Mouse (Mus musculus): Measurements from ENCODE around the gene Rnf224. TPM values are rescaled to one million over a fixed set of nuclear protein-coding genes. Genes with fewer than 3 reads are reported as not detected.

Gene Rnf224
- total RNA-seq (2023): not detected

GRCm38 (mm10) chr2:25236614-25237013 lies at the start of gene Rnf224:
Rnf224 (minus strand) TSS chr2:25236787.

DNA sequence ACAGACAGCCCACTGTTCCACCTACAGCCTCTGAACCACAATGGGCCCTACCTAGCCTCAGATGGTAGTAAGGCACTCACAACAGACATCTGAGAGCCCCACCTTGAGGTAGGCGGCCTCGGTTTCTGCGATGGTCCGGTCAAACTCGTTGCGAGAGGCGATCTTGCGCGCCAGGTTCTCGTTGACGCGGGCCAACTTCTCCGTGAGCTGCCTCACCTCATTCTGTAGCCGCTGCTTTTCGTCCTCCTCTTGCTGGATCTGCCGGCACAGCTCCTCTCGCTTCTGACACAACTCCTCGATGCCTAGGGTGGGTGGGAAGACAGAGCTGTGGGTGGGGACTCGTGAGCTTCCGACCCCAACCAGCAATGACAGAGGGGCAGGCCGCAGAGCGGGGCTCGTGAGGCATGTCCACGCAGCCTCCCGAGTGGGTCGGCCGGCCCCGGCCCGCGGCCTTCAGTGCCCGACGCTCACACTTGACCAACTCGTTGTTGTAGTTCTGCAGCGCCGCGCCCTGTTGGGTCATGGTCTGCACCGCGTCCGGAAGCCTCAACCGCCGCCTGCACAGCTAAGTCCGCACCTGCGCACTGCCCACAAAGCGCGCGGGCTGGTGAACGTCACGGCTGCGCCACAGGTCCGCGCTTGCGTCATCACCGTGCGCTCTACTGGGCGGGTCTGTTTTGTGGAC lies 35.4 kb upstream of the Rnf224 start, which contains the start of the genes Ssna1 and Anapc2:
Gene Ssna1 (minus strand): TSS at position 612 of the 685 bp plus-strand sequence.
Gene Anapc2 (plus strand): TSS at position 652 of the 685 bp plus-strand sequence.

DNA sequence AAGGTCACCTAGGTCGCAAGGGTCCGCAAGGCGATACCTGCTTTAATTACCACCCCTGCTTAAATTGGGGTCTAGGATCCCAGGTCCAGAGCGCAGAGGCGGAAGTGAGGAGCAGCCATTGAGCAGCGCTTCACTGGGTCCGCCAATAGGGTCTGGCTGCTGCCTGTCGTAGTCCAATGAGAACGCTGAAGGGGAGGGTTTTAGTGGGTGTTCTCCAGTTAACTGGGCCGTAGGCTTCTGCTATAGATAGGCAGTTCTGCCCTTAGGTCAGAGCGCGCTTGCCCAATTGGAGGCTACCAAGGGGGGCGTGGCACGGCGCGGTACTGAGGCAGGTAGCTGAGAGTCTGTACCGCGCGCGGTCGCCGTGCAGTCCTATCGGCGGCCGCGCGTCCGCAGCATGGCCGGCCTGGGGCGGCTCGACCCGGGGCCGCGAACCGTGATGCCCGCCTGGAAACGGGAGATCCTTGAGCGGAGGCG lies 25.7 kb upstream of the Rnf224 start, which contains the start of gene Tprn:
Gene Tprn (plus strand): TSS at position 328 of the 477 bp plus-strand sequence.

DNA sequence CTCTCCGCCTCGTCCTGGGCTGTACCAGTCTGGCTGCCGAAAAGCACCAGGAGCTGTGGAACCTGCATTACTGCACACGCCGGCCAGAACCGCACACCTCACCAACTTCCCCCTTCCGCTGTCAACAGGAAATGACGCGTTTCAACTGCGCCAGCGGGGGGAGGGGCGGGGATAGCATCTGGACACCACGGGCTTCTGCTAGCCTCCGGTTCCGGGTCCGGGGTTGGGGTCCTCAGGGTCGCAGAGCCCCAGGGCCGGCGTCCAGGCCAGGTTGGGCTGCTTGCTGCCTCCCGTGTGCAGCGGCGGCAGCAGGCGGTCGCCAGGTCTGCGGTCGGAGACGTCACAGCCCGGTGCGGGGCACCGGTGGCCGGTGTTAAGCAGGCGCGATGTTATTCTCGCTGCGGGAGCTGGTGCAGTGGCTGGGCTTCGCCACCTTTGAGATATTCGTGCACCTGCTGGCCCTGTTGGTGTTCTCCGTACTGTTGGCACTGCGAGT lies 18.7 kb upstream of the Rnf224 start, which contains the start of gene Tmem203:
Gene Tmem203 (plus strand): TSS at position 156 of the 496 bp plus-strand sequence.

GRCm38 (mm10) chr2:25246183-25247072 lies 9.8 kb upstream of the Rnf224 start, which contains the start of gene AL732309.1:
AL732309.1 (minus strand) TSS chr2:25246863.

DNA sequence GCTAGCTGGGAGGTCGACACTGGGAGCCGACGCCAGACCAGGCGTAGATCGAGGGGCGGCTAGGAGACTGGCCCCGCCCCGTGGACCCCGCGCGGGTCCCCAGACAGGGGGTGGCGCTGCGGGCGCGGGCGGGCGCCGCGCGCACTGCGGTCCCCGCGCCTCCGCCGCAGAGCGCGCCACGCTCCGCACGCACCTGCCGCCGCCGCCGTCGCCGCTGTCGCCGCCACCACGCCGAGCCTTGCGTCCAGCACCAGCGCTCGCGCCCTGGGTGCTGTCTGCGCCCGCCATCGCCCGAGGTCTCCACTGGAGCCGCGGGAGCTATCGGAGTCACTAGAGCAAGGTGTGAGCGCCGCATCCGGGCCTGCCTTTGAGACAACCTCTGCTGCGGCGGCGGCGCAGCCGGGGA lies 5.5 kb upstream of the Rnf224 start, which contains the start of the genes Rnf208 and Cysrt1:
Gene Rnf208 (plus strand): TSS at position 155 of the 406 bp plus-strand sequence.
Gene Cysrt1 (minus strand): TSS at position 352 of the 406 bp plus-strand sequence.

GRCm38 (mm10) chr2:25234050-25234449 lies 2.5 kb downstream of the Rnf224 start, which contains the start of gene Slc34a3:
Slc34a3 (minus strand) TSS chr2:25234364.

DNA sequence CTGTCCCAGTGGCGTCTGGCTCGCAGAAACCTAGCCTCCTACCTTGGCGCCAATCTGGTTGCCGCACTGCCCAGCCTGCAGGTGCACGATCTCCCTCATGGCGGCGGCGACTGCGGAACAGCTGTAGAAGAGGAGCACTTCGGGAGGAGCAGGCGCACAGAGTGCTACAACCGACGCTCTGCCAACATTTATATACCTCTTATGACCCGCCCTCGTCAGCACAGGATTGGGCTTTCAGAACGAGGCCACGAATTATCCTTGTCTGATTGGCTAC lies 12.2 kb downstream of the Rnf224 start, which contains the start of gene Tubb4b:
Gene Tubb4b (minus strand): TSS at position 211 of the 274 bp plus-strand sequence.

DNA sequence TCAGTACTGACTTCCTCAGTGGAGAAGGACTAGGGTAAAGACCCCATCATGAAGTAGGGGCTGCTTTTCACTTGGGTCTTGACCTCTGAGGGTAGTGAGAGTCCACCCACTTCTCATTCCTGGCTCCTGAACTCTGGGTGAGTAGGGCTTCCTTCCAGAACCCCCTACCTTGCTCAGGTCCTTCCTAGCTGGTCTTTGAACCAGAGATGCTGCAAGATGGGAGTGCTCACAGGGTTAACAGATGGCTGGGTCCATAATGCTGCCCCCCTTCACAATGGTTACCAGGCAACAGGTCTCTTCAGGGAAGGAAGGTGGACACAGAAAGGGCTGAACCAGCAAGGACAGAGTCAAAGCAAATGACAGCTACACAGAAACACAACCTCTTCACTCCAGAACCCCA lies 18.1 kb downstream of the Rnf224 start, which contains the start of gene Fam166a:
Gene Fam166a (plus strand): TSS at position 301 of the 400 bp plus-strand sequence.

GRCm38 (mm10) chr2:25214444-25214843 lies 22.1 kb downstream of the Rnf224 start, which contains the start of gene Stpg3:
Stpg3 (minus strand) TSS chr2:25214637.

GRCm38 (mm10) chr2:25211121-25211670 lies 25.4 kb downstream of the Rnf224 start, which contains the start of gene Nelfb:
Nelfb (minus strand) TSS chr2:25211489.

GRCm38 (mm10) chr2:25196172-25196954 lies 40.2 kb downstream of the Rnf224 start, which contains the start of gene Tor4a:
Tor4a (minus strand) TSS chr2:25196886.

Other genes with a start within 250 kb of the Rnf224 start
- 22.7 TPM for gene Nsmf, start 182.4 kb downstream of the Rnf224 start, total RNA-seq (2023)
- gene Entpd8, start 156.5 kb downstream of the Rnf224 start, total RNA-seq (2023): not detected
- gene Noxa1, start 141.6 kb downstream of the Rnf224 start, total RNA-seq (2023): not detected
- gene Nrarp, start 56.0 kb downstream of the Rnf224 start, total RNA-seq (2023): 3.3 TPM
- gene Tor4a, start 39.9 kb downstream of the Rnf224 start, total RNA-seq (2023): 25.9 TPM
- gene Nelfb, start 25.3 kb downstream of the Rnf224 start, total RNA-seq (2023): 68.2 TPM
- gene Stpg3, start 22.1 kb downstream of the Rnf224 start, total RNA-seq (2023): not detected
- not detected for gene Fam166a, start 18.0 kb downstream of the Rnf224 start, total RNA-seq (2023)
- gene Tubb4b, start 12.1 kb downstream of the Rnf224 start, total RNA-seq (2023): 105 TPM
- not detected for gene Slc34a3, start 2.4 kb downstream of the Rnf224 start, total RNA-seq (2023)
- not detected for gene Rnf208, start 5.5 kb upstream of the Rnf224 start, total RNA-seq (2023)
- gene Cysrt1, start 5.7 kb upstream of the Rnf224 start, total RNA-seq (2023): not detected
- 11.0 TPM for gene AL732309.1, start 10.1 kb upstream of the Rnf224 start, total RNA-seq (2023)
- 20.6 TPM for gene Tmem203, start 18.7 kb upstream of the Rnf224 start, total RNA-seq (2023)
- gene Tprn, start 25.8 kb upstream of the Rnf224 start, total RNA-seq (2023): 20.0 TPM
- 39.1 TPM for gene Ssna1, start 35.7 kb upstream of the Rnf224 start, total RNA-seq (2023)
- gene Anapc2, start 35.7 kb upstream of the Rnf224 start, total RNA-seq (2023): 92.6 TPM
- gene Tmem210, start 51.4 kb upstream of the Rnf224 start, total RNA-seq (2023): not detected
- gene Lrrc26, start 53.1 kb upstream of the Rnf224 start, total RNA-seq (2023): not detected
- gene Grin1, start 82.4 kb upstream of the Rnf224 start, total RNA-seq (2023): not detected
- 34.4 TPM for gene Man1b1, start 95.6 kb upstream of the Rnf224 start, total RNA-seq (2023)
- 13.0 TPM for gene Dpp7, start 119.6 kb upstream of the Rnf224 start, total RNA-seq (2023)
- gene Uap1l1, start 128.9 kb upstream of the Rnf224 start, total RNA-seq (2023): 12.6 TPM
- not detected for gene Sapcd2, start 135.5 kb upstream of the Rnf224 start, total RNA-seq (2023)
- gene Entpd2, start 159.1 kb upstream of the Rnf224 start, total RNA-seq (2023): not detected
- gene Npdc1, start 162.6 kb upstream of the Rnf224 start, total RNA-seq (2023): 2.3 TPM
- gene Fut7, start 186.5 kb upstream of the Rnf224 start, total RNA-seq (2023): 0.52 TPM
- gene Abca2, start 191.9 kb upstream of the Rnf224 start, total RNA-seq (2023): 80.3 TPM
- gene Clic3, start 220.1 kb upstream of the Rnf224 start, total RNA-seq (2023): not detected
- 83.0 TPM for gene Paxx, start 224.3 kb upstream of the Rnf224 start, total RNA-seq (2023)
- not detected for gene Ptgds, start 233.3 kb upstream of the Rnf224 start, total RNA-seq (2023)

Data from CD8-positive naive resting alpha-beta T cell, adult 57 days (primary cell).